Mouse (Mus musculus) midbrain, postnatal 0 days (tissue): ENCODE measurements around the gene Il1f6. TPM values are rescaled to one million over a fixed set of nuclear protein-coding genes. Genes with fewer than 3 reads are reported as not detected.
"Not testable (repeated sequence)": the region's sequence is repeated elsewhere in the genome, so short reads cannot be mapped to it uniquely, and the experiment has no call there.

ENCODE experiments used
- ATAC-seq: fragments of 200-750 bp; cut with Nextera tagmentation; 2 replicates; pipeline ENCODE4 v1.8.0; 2017; ENCODE audit warnings: moderate number of reproducible peaks, mild to moderate bottlenecking, moderate TSS enrichment, moderate library complexity; ENCODE audit not compliant: low FRiP score
- DNase-seq: peaks from one replicate; pipeline ENCODE4 v3.0.0-alpha.2; 2015; ENCODE audit warnings: low spot score
- H3K27ac ChIP-seq: fragments of 300-500 bp; sonication (generic); 2 replicates; pipeline ENCODE4 v1.5.1; 2014; ENCODE audit warnings: low read depth, mild to moderate bottlenecking, low read length, mixed read lengths
- H3K27me3 ChIP-seq: fragments of 300-500 bp; sonication (generic); 2 replicates; pipeline ENCODE4 v1.6.1; 2014; ENCODE audit warnings: low read length, control low read depth, mixed read lengths; ENCODE audit not compliant: insufficient read depth
- H3K36me3 ChIP-seq: fragments of 300-500 bp; sonication (generic); 2 replicates; pipeline ENCODE4 v1.6.1; 2014; ENCODE audit warnings: low read length, control low read depth, mixed read lengths; ENCODE audit not compliant: insufficient read depth
- H3K4me1 ChIP-seq: fragments of 300-500 bp; sonication (generic); 2 replicates; pipeline ENCODE4 v1.6.1; 2014; ENCODE audit warnings: mild to moderate bottlenecking, control low read depth, antibody characterized with exemption, low read length, mixed read lengths; ENCODE audit not compliant: insufficient read depth
- H3K4me2 ChIP-seq: fragments of 300-500 bp; sonication (generic); 2 replicates; pipeline ENCODE4 v1.6.1; 2014; ENCODE audit warnings: low read depth, mild to moderate bottlenecking, low read length, mixed read lengths; ENCODE audit not compliant: poor library complexity, severe bottlenecking
- H3K4me3 ChIP-seq: fragments of 300-500 bp; sonication (generic); 2 replicates; pipeline ENCODE4 v1.5.1; 2014; ENCODE audit warnings: low read depth, mild to moderate bottlenecking, low read length, moderate library complexity
- H3K9ac ChIP-seq: fragments of 300-500 bp; sonication (generic); replicated peaks from 2 replicates; pipeline ENCODE4 v1.6.1; 2014; ENCODE audit warnings: mild to moderate bottlenecking, low read length, moderate library complexity, mixed read lengths; ENCODE audit not compliant: poor library complexity, severe bottlenecking
- H3K9me3 ChIP-seq: fragments of 300-500 bp; sonication (generic); 2 replicates; pipeline ENCODE4 v1.6.1; 2016; ENCODE audit warnings: low read length, control low read depth
- CTCF ChIP-seq: IDR thresholded peaks from 2 replicates; pipeline ENCODE4 v1.5.1; 2016; ENCODE audit warnings: antibody characterized with exemption, mild to moderate bottlenecking
- WGBS: fragments of 180-500 bp; shearing (Covaris S2); extraction: QIAGEN DNeasy Blood & Tissue Kit; methylation state at CpG from one replicate; pipeline ENCODE4 v1.1.7; 2014; 5-methylcytosine and 5-hydroxymethylcytosine counted together
- polyA plus RNA-seq: library from polyadenylated mRNA; unstranded; fragments of >200 nt; fragmentation: Nextera tagmentation; extraction: Ambion mirVana; gene quantifications from 2 replicates; pipeline ENCODE4 v1.2.1, GENCODE M21; 2015
- total RNA-seq: library from RNA; depleted of rRNA; stranded (reverse); fragments of >200 nt; gene quantifications from 2 replicates; pipeline ENCODE4 v1.2.3, GENCODE M21; 2014; rRNA removed

The Il1f6 gene
- not detected in 2 replicates for total RNA-seq
- not detected in 2 replicates for polyA plus RNA-seq

DNA sequence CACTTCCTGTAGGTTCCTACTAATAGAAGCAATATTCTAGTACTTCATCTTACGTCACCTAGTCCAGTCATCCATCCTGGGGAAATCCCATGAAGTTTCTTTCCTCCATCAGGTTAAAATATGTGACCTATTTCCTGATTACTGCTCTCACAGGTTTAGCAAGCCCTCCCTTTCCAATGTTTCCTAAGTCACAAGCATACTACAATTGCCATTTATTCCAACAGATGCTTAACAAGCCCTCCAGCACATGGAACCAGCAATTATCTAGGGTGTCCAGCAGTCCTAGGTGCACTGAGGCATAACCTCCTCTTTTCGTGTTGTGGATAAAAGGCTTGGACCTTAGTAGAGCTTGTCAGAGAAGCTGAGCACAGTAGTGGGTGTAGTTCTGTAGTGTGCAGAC is at the start of gene Il1f6:
Il1f6 (plus strand) TSS at position 301 of the 400 bp plus-strand sequence.
- no peak within 1 kb of the TSS for H3K4me3 ChIP-seq
- H3K4me2 ChIP-seq, result no peak within 1 kb of the TSS
- no peak within 1 kb of the TSS for H3K27ac ChIP-seq
- 70% methylated on average over 2 of the region's 2 CpGs for WGBS
- H3K36me3 ChIP-seq, result no peaks in the 10 kb centered on the region
- no peaks in the 10 kb centered on the region for H3K9me3 ChIP-seq
- no peak for TF ChIP-seq CTCF
- no peaks in the 10 kb centered on the region for H3K27me3 ChIP-seq
- H3K4me1 ChIP-seq, result no peaks in the 10 kb centered on the region
- no peak within 1 kb of the TSS for H3K9ac ChIP-seq
- ATAC-seq (no peak), DNase-seq (no peak)

GRCm38 (mm10) chr2:24181683-24182331 is 33.4 kb upstream of the Il1f6 start:
- H3K27me3 ChIP-seq, H3K27ac ChIP-seq, H3K9ac ChIP-seq, H3K4me3 ChIP-seq, H3K4me1 ChIP-seq, H3K9me3 ChIP-seq, H3K36me3 ChIP-seq: not testable (repeated sequence)
- DNase-seq (peak; percentile 80), ATAC-seq (peak; percentile 74)
- 13% methylated on average over 14 of the region's 14 CpGs for WGBS
- H3K4me2 ChIP-seq, result peak overlapping the region; percentile 29
- peak; percentile 76 for TF ChIP-seq CTCF

GRCm38 (mm10) chr2:24182423-24183147 is 32.6 kb upstream of the Il1f6 start:
- H3K36me3 ChIP-seq, H3K4me1 ChIP-seq, DNase-seq, ATAC-seq, H3K9me3 ChIP-seq, H3K4me3 ChIP-seq, H3K27me3 ChIP-seq, H3K27ac ChIP-seq, H3K9ac ChIP-seq: not testable (repeated sequence)
- WGBS, result 53% methylated on average over 13 of the region's 13 CpGs
- peak overlapping the region; percentile 29 for H3K4me2 ChIP-seq

GRCm38 (mm10) chr2:24184092-24184491 is 31.1 kb upstream of the Il1f6 start:
- not testable (repeated sequence) for ATAC-seq, DNase-seq

GRCm38 (mm10) chr2:24186176-24186575 is 29.0 kb upstream of the Il1f6 start, which contains the start of gene Il1f9:
Gene Il1f9 (plus strand): TSS chr2:24186476.
- TF ChIP-seq CTCF, result no peak
- 88% methylated on average over 1 of the region's 1 CpGs for WGBS

More at GRCm38 (mm10) chr2:24184092-24184491, 31.1 kb upstream of the Il1f6 start:
- not testable (repeated sequence) for H3K27ac ChIP-seq, H3K4me2 ChIP-seq, H3K4me1 ChIP-seq, H3K9me3 ChIP-seq, H3K4me3 ChIP-seq, H3K36me3 ChIP-seq, H3K27me3 ChIP-seq, H3K9ac ChIP-seq

DNA sequence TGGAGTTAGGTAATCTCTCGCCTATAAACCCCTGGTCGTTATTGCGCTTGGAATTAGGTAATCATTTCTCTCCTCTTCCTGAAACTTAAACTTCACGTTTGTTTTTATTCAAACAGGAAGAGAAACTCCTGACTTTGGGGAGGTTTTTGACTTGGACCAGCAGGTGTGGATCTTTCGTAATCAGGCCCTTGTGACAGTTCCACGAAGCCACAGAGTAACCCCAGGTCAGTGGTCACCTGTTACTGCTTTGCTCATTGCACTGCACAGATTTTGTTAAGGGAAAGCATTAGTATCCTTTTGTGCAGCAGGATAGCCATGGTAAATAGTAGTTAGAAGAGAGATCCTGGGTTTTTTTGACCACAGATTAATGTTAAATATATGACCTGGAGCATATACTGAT is 27.6 kb upstream of the Il1f6 start:
- Histone ChIP-seq H3K36me3 (no peaks in the 10 kb centered on the region), H3K27ac (no peak overlapping the region), H3K9me3 (no peaks in the 10 kb centered on the region), H3K4me3 (no peak overlapping the region), H3K27me3 (no peaks in the 10 kb centered on the region), H3K4me2 (no peak overlapping the region), H3K9ac (no peak overlapping the region), H3K4me1 (no peaks in the 10 kb centered on the region)
- DNase-seq (no peak), ATAC-seq (no peak)
- TF ChIP-seq CTCF, result no peak
- 78% methylated on average over 6 of the region's 6 CpGs for WGBS

More at GRCm38 (mm10) chr2:24186176-24186575, 29.0 kb upstream of the Il1f6 start, which contains the start of gene Il1f9:
- Histone ChIP-seq H3K4me3 (no peak within 1 kb of the TSS), H3K36me3 (no peaks in the 10 kb centered on the region), H3K27ac (no peak within 1 kb of the TSS), H3K9me3 (no peaks in the 10 kb centered on the region), H3K9ac (no peak within 1 kb of the TSS), H3K4me2 (no peak within 1 kb of the TSS), H3K27me3 (no peaks in the 10 kb centered on the region), H3K4me1 (no peaks in the 10 kb centered on the region)
- DNase-seq (no peak), ATAC-seq (no peak)
